Mouse (Mus musculus) CH12.LX (cell line): ENCODE results near the gene Galnt6. TPM values are rescaled to one million over a fixed set of nuclear protein-coding genes. Genes with fewer than 3 reads are reported as not detected.

Experiments used
- DNase-seq: peaks from one replicate; pipeline ENCODE4 v3.0.0-alpha.2; 2013; ENCODE audit errors: extremely low read depth
- H3K27ac ChIP-seq: 2 replicates; pipeline ENCODE4 v1.5.1; 2012; ENCODE audit warnings: low read depth, mild to moderate bottlenecking, control low read depth, moderate library complexity; ENCODE audit not compliant: insufficient read depth
- H3K27me3 ChIP-seq: replicated peaks from 2 replicates; pipeline ENCODE3; 2012; ENCODE audit warnings: inconsistent platforms
- H3K36me3 ChIP-seq, 2 experiments: replicated peaks in 1 of 2; 2 replicates each; pipeline versions ENCODE3 to v1.6.1; 2012; ENCODE audit warnings: inconsistent platforms in 1 of 2, low read length in 1 of 2, mild to moderate bottlenecking in 1 of 2, mixed read lengths in 1 of 2, moderate library complexity in 1 of 2; ENCODE audit not compliant: control insufficient read depth in 1 of 2, insufficient read depth in 1 of 2
- H3K4me1 ChIP-seq, 2 experiments: 2 replicates each; pipeline ENCODE4 v1.6.1; 2012; ENCODE audit warnings: inconsistent platforms in 1 of 2, moderate library complexity in 1 of 2; ENCODE audit not compliant: insufficient read depth in 2 of 2, control insufficient read depth in 1 of 2
- H3K4me2 ChIP-seq: 2 replicates; pipeline ENCODE4 v1.6.1; 2012; ENCODE audit warnings: low read depth, mild to moderate bottlenecking, control low read depth; ENCODE audit not compliant: poor library complexity, insufficient read depth, severe bottlenecking
- H3K4me3 ChIP-seq, 3 experiments: fragments of 150-350 bp in 1 of 3; sonication (generic) in 1 of 3; replicated peaks in 1 of 3; 2 replicates each; pipeline versions ENCODE3 to v1.5.1; 2011 to 2012; ENCODE audit warnings: low read depth in 2 of 3, low read length in 2 of 3, mild to moderate bottlenecking in 2 of 3, moderate library complexity in 2 of 3, control low read depth in 1 of 3, improper control_type of control experiment in 1 of 3, inconsistent platforms in 1 of 3, mixed read lengths in 1 of 3; ENCODE audit not compliant: poor library complexity in 1 of 3
- H3K79me2 ChIP-seq: replicated peaks from 2 replicates; pipeline ENCODE4 v1.6.1; 2012; ENCODE audit warnings: mild to moderate bottlenecking, moderate library complexity; ENCODE audit not compliant: control insufficient read depth, poor library complexity, insufficient read depth, severe bottlenecking; ENCODE audit errors: extremely low read depth
- H3K9ac ChIP-seq: 2 replicates; pipeline ENCODE4 v1.6.1; 2012; ENCODE audit warnings: low read depth, mild to moderate bottlenecking, control low read depth, moderate library complexity; ENCODE audit not compliant: insufficient read depth
- H3K9me3 ChIP-seq: replicated peaks from 2 replicates; pipeline ENCODE3; 2012; ENCODE audit warnings: low read length, inconsistent platforms, mixed read lengths
- BHLHE40 ChIP-seq: IDR thresholded peaks from 2 replicates; pipeline ENCODE4 v1.6.1; 2011; ENCODE audit warnings: mild to moderate bottlenecking, low read depth, low read length, improper control_type of control experiment
- CHD1 ChIP-seq: IDR thresholded peaks from 2 replicates; pipeline ENCODE4 v1.6.1; 2012; ENCODE audit warnings: low read depth, low read length, improper control_type of control experiment, inconsistent platforms
- CHD2 ChIP-seq: IDR thresholded peaks from 2 replicates; pipeline ENCODE4 v1.6.1; 2011; ENCODE audit warnings: low read length, improper control_type of control experiment
- CTCF ChIP-seq, 2 experiments: IDR thresholded peaks in 1 of 2; conservative IDR thresholded peaks in 1 of 2; 2 replicates each; pipeline ENCODE4 v1.5.1; 2011 to 2012; ENCODE audit warnings: low read depth in 2 of 2, low read length in 2 of 2, improper control_type of control experiment in 1 of 2, inconsistent platforms in 1 of 2, mild to moderate bottlenecking in 1 of 2, moderate library complexity in 1 of 2
- ELF1 ChIP-seq: IDR thresholded peaks from 2 replicates; pipeline ENCODE4 v1.6.1; 2014; ENCODE audit warnings: low read depth, mild to moderate bottlenecking, inconsistent platforms, low read length, improper control_type of control experiment
- ETS1 ChIP-seq: conservative IDR thresholded peaks from 2 replicates; pipeline ENCODE4 v1.6.1; 2012; ENCODE audit warnings: low read depth, mild to moderate bottlenecking, inconsistent platforms, low read length, improper control_type of control experiment, moderate library complexity
- GABPA ChIP-seq: IDR thresholded peaks from 2 replicates; pipeline ENCODE4 v1.6.1; 2012; ENCODE audit warnings: low read depth, low read length, improper control_type of control experiment, inconsistent platforms; ENCODE audit not compliant: insufficient replicate concordance
- MAFK ChIP-seq: IDR thresholded peaks from 2 replicates; pipeline ENCODE4 v1.6.1; 2011; ENCODE audit warnings: low read length, improper control_type of control experiment; ENCODE audit not compliant: insufficient replicate concordance
- MAX ChIP-seq: IDR thresholded peaks from 2 replicates; pipeline ENCODE4 v1.6.1; 2011; ENCODE audit warnings: low read length, improper control_type of control experiment
- MAZ ChIP-seq: IDR thresholded peaks from 2 replicates; pipeline ENCODE4 v1.6.1; 2012; ENCODE audit warnings: low read depth, mild to moderate bottlenecking, inconsistent platforms, low read length, improper control_type of control experiment, moderate library complexity
- MXI1 ChIP-seq: IDR thresholded peaks from 2 replicates; pipeline ENCODE4 v1.6.1; 2011; ENCODE audit warnings: mild to moderate bottlenecking, low read depth, low read length, improper control_type of control experiment
- NELFE ChIP-seq: IDR thresholded peaks from 2 replicates; pipeline ENCODE4 v1.6.1; 2011; ENCODE audit warnings: low read depth, low read length, improper control_type of control experiment
- NRF1 ChIP-seq: IDR thresholded peaks from 2 replicates; pipeline ENCODE4 v1.6.1; 2014; ENCODE audit warnings: low read depth, mild to moderate bottlenecking, inconsistent platforms, low read length, improper control_type of control experiment, moderate library complexity
- RAD21 ChIP-seq: IDR thresholded peaks from 2 replicates; pipeline ENCODE4 v1.6.1; 2011; ENCODE audit warnings: low read depth, mild to moderate bottlenecking, low read length, improper control_type of control experiment, moderate library complexity
- RCOR1 ChIP-seq: conservative IDR thresholded peaks from 2 replicates; pipeline ENCODE4 v1.6.1; 2012; ENCODE audit warnings: low read depth, mild to moderate bottlenecking, inconsistent platforms, low read length, improper control_type of control experiment
- SIN3A ChIP-seq: IDR thresholded peaks from 2 replicates; pipeline ENCODE4 v1.6.1; 2012; ENCODE audit warnings: low read length, improper control_type of control experiment, inconsistent platforms
- SMC3 ChIP-seq: IDR thresholded peaks from 2 replicates; pipeline ENCODE4 v1.6.1; 2011; ENCODE audit warnings: low read depth, low read length, improper control_type of control experiment
- TCF12 ChIP-seq: IDR thresholded peaks from 2 replicates; pipeline ENCODE4 v1.6.1; 2014; ENCODE audit warnings: low read depth, mild to moderate bottlenecking, inconsistent platforms, low read length, improper control_type of control experiment
- ZMIZ1 ChIP-seq: IDR thresholded peaks from 2 replicates; pipeline ENCODE4 v1.6.1; 2012; ENCODE audit warnings: low read depth, mild to moderate bottlenecking, inconsistent platforms, low read length, improper control_type of control experiment
- ZNF384 ChIP-seq: IDR thresholded peaks from 2 replicates; pipeline ENCODE4 v1.6.1; 2012; ENCODE audit warnings: low read depth, low read length, improper control_type of control experiment, inconsistent platforms
- dilution Hi-C: fragments of 300-500 bp; cut with MboI; formaldehyde crosslinking; loops from 2 replicates; pipeline ENCODE4 v1.14.3; 2020; ENCODE audit warnings: low sequenced_read_pairs; ENCODE audit not compliant: extremely low pct_unique_long_range_greater_than_20kb, extremely low pct_ligation_motif_present
- in situ Hi-C: fragments of 300-500 bp; cut with MboI; formaldehyde crosslinking; loops from 3 replicates; pipeline ENCODE4 v1.14.3; 2019; ENCODE audit warnings: low sequenced_read_pairs, low pct_ligation_motif_present, low pct_unique_long_range_greater_than_20kb, mixed read lengths
- polyA plus RNA-seq: library from polyadenylated mRNA; unstranded; fragments of >175 nt; gene quantifications from 2 replicates; pipeline ENCODE4 v1.2.1, GENCODE M21; 2012; ENCODE audit warnings: low read depth; ENCODE audit not compliant: insufficient read length
- total RNA-seq, 2 experiments: library from RNA; depleted of rRNA; stranded (reverse); fragments of 300-350 nt in 1 of 2; fragments of >200 nt in 1 of 2; gene quantifications; 2 replicates each; pipeline ENCODE4 v1.2.3; 2012 to 2014

The Galnt6 gene
- total and polyA plus RNA-seq, 3 experiments, result 0.58 to 5.0 (median 2.0) TPM

- H3K79me2 ChIP-seq, result no peaks in the 10 kb centered on the region
- peaks cover 0 to 2% of the 10 kb centered on the region in 2 experiments for H3K36me3 ChIP-seq
- no peaks in the 10 kb centered on the region for H3K27me3 ChIP-seq
- TF ChIP-seq SIN3A, result no peak
- TF ChIP-seq BHLHE40, result no peak
- no peak for TF ChIP-seq GABPA
- no peak for TF ChIP-seq MAZ
- no peak for TF ChIP-seq TCF12
- TF ChIP-seq CHD1, result no peak
- no peak for TF ChIP-seq ZNF384
- no peak for TF ChIP-seq SMC3
- no peak for TF ChIP-seq ELF1
- no peak for TF ChIP-seq MAFK
- TF ChIP-seq NELFE, result no peak
- no peak for TF ChIP-seq NRF1
- dilution Hi-C loops (no loop called here), in situ Hi-C loops (loop anchor here (10.0 kb wide), 1 partner anchor 143 kb away; no protein-coding TSS in a partner anchor)
- no peak overlapping the region for H3K27ac ChIP-seq
- no peaks in the 10 kb centered on the region for H3K9me3 ChIP-seq
- no peak for DNase-seq
- H3K4me3 ChIP-seq, result no peak overlapping the region
- H3K9ac ChIP-seq, result no peak overlapping the region
- H3K4me2 ChIP-seq, result no peak overlapping the region
- H3K4me1 ChIP-seq, result peaks cover 6 to 31% of the 10 kb centered on the region in 2 experiments
Observed at GRCm38 (mm10) chr15:100677675-100678074, 51.5 kb downstream of the Galnt6 start.

DNA sequence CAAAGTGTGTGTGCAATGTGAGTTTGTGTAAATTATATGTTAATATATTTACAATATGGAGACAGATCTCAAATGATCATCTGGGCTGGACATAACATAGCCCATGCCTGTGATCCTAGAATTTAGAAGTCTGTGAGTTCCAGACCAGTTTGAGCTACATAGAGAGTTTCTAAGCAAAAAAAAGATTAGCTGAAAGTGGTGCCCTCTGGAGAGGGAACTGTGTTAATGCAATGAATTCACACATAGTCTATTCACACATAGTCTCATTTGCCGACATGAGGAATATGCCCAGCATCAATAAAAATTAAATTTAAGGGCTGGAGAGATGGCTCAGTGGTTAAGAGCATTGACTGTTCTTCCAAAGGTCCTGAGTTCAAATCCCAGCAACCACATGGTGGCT lies 52.7 kb downstream of the Galnt6 start:
- Histone ChIP-seq H3K79me2 (no peaks in the 10 kb centered on the region), H3K27ac (no peak overlapping the region), H3K9ac (no peak overlapping the region), H3K4me1 (peaks cover 8 to 42% of the 10 kb centered on the region in 2 experiments), H3K4me2 (no peak overlapping the region), H3K36me3 (no peaks in the 10 kb centered on the region), H3K4me3 (no peak overlapping the region), H3K9me3 (no peaks in the 10 kb centered on the region)
- no peak for DNase-seq
- in situ Hi-C loops (loop anchor here (10.0 kb wide), 1 partner anchor 142 kb away; no protein-coding TSS in a partner anchor), dilution Hi-C loops (no loop called here)
- peak; percentile 55 for TF ChIP-seq SMC3
- no peak for TF ChIP-seq MAX
- no peak for TF ChIP-seq ETS1
- no peak for TF ChIP-seq NELFE
- TF ChIP-seq MXI1, result no peak
- TF ChIP-seq ZNF384, result peak; percentile 62
- TF ChIP-seq CTCF (conservative IDR thresholded peaks at IDR 0.05 in 1 of 2, IDR thresholded peaks at IDR 0.05 in 1 of 2; ENCODE audit: low read depth in 2 of 2, low read length in 2 of 2), result peak; percentile 6 to 65; a peak in 2 of 4 replicates
- TF ChIP-seq SIN3A, result no peak
- no peak for TF ChIP-seq ZMIZ1
- TF ChIP-seq RAD21, result peak; percentile 48
- no peak for TF ChIP-seq CHD2
- no peak for TF ChIP-seq RCOR1
- TF ChIP-seq, all 38 proteins: peak for 4
- H3K27me3 ChIP-seq, result no peaks in the 10 kb centered on the region
